Mouse (Mus musculus): ENCODE measurements at regions not wholly inside any gene's neighbourhood (a gene's known extent, or its start where the extent isn't known, plus 50 kb on each side); places are given as distances from the start of the nearest gene placed in this dataset.

- Histone ChIP-seq H3K79me2 (replicated peaks; ENCODE audit: control insufficient read depth, extremely low read depth, insufficient read depth, poor library complexity, severe bottlenecking) (no peaks in the 10 kb centered on the region), H3K4me3 (replicated peaks in 1 of 3; ENCODE audit: low read depth in 2 of 3, low read length in 2 of 3, poor library complexity in 1 of 3) (no peak overlapping the region), H3K9ac (ENCODE audit: insufficient read depth, low read depth) (no peak overlapping the region), H3K4me1 (ENCODE audit: control insufficient read depth in 1 of 2, insufficient read depth in 2 of 2) (no peaks in the 10 kb centered on the region), H3K4me2 (ENCODE audit: insufficient read depth, low read depth, poor library complexity, severe bottlenecking) (no peak overlapping the region), H3K27me3 (replicated peaks) (no peaks in the 10 kb centered on the region), H3K9me3 (replicated peaks; ENCODE audit: low read length) (peaks cover 3% of the 10 kb centered on the region), H3K27ac (ENCODE audit: insufficient read depth, low read depth) (no peak overlapping the region), H3K36me3 (replicated peaks in 1 of 2; ENCODE audit: control insufficient read depth in 1 of 2, insufficient read depth in 1 of 2, low read length in 1 of 2) (no peaks in the 10 kb centered on the region)
- no peak for TF ChIP-seq IRF4 (IDR thresholded peaks at IDR 0.05; ENCODE audit: low read depth, low read length)
- TF ChIP-seq ZC3H11A (IDR thresholded peaks at IDR 0.05; ENCODE audit: low read depth, low read length) = no peak
- TF ChIP-seq BHLHE40 (IDR thresholded peaks at IDR 0.05; ENCODE audit: low read depth, low read length) = no peak
- no peak for TF ChIP-seq SMC3 (IDR thresholded peaks at IDR 0.05; ENCODE audit: low read depth, low read length)
- DNase-seq (ENCODE audit: extremely low read depth) = no peak
- in situ Hi-C loops (cut with MboI; ENCODE audit: low pct_ligation_motif_present, low pct_unique_long_range_greater_than_20kb, low sequenced_read_pairs) (no loop called here), dilution Hi-C loops (cut with MboI; ENCODE audit: extremely low pct_ligation_motif_present, extremely low pct_unique_long_range_greater_than_20kb, low sequenced_read_pairs) (no loop called here)
Measured at GRCm38 (mm10) chr1:42755958-42756357, 60.4 kb downstream of the Pou3f3 start.

GRCm38 (mm10) chr1:42756497-42756896 is 60.9 kb downstream of the Pou3f3 start:
- Histone ChIP-seq H3K27ac (ENCODE audit: insufficient read depth, low read depth) (no peak overlapping the region), H3K4me3 (replicated peaks in 1 of 3; ENCODE audit: low read depth in 2 of 3, low read length in 2 of 3, poor library complexity in 1 of 3) (no peak overlapping the region), H3K79me2 (replicated peaks; ENCODE audit: control insufficient read depth, extremely low read depth, insufficient read depth, poor library complexity, severe bottlenecking) (no peaks in the 10 kb centered on the region), H3K4me2 (ENCODE audit: insufficient read depth, low read depth, poor library complexity, severe bottlenecking) (no peak overlapping the region), H3K27me3 (replicated peaks) (no peaks in the 10 kb centered on the region), H3K4me1 (ENCODE audit: control insufficient read depth in 1 of 2, insufficient read depth in 2 of 2) (no peaks in the 10 kb centered on the region), H3K9me3 (replicated peaks; ENCODE audit: low read length) (peaks cover 3% of the 10 kb centered on the region), H3K9ac (ENCODE audit: insufficient read depth, low read depth) (no peak overlapping the region), H3K36me3 (replicated peaks in 1 of 2; ENCODE audit: control insufficient read depth in 1 of 2, insufficient read depth in 1 of 2, low read length in 1 of 2) (no peaks in the 10 kb centered on the region)
- in situ Hi-C loops (cut with MboI; ENCODE audit: low pct_ligation_motif_present, low pct_unique_long_range_greater_than_20kb, low sequenced_read_pairs) = no loop called here
- DNase-seq (ENCODE audit: extremely low read depth) = no peak
- TF ChIP-seq ZKSCAN1 (IDR thresholded peaks at IDR 0.05; ENCODE audit: borderline replicate concordance, low read depth, low read length) = no peak
- TF ChIP-seq JUN (IDR thresholded peaks at IDR 0.05; ENCODE audit: insufficient read depth, low read depth, low read length) = no peak
- no peak for TF ChIP-seq MEF2A (IDR thresholded peaks at IDR 0.05; ENCODE audit: borderline replicate concordance, low read depth, low read length)
- TF ChIP-seq NRF1 (IDR thresholded peaks at IDR 0.05; ENCODE audit: low read depth, low read length) = no peak
- TF ChIP-seq HCFC1 (IDR thresholded peaks at IDR 0.05; ENCODE audit: low read depth, low read length) = no peak
- TF ChIP-seq TCF12 (IDR thresholded peaks at IDR 0.05; ENCODE audit: low read depth, low read length) = no peak
- no peak for TF ChIP-seq SIN3A (IDR thresholded peaks at IDR 0.05; ENCODE audit: low read length)
- dilution Hi-C loops (cut with MboI; ENCODE audit: extremely low pct_ligation_motif_present, extremely low pct_unique_long_range_greater_than_20kb, low sequenced_read_pairs) = no loop called here

- DNase-seq (ENCODE audit: extremely low read depth) = no peak
- no peak overlapping the region for H3K27ac ChIP-seq (ENCODE audit: insufficient read depth, low read depth)
- no peak overlapping the region for H3K4me2 ChIP-seq (ENCODE audit: insufficient read depth, low read depth, poor library complexity, severe bottlenecking)
- no peaks in the 10 kb centered on the region for H3K27me3 ChIP-seq (replicated peaks)
- no peaks in the 10 kb centered on the region for H3K4me1 ChIP-seq (ENCODE audit: control insufficient read depth in 1 of 2, insufficient read depth in 2 of 2)
- dilution Hi-C loops (cut with MboI; ENCODE audit: extremely low pct_ligation_motif_present, extremely low pct_unique_long_range_greater_than_20kb, low sequenced_read_pairs) = no loop called here
- TF ChIP-seq HCFC1 (IDR thresholded peaks at IDR 0.05; ENCODE audit: low read depth, low read length) (no peak), TBP (conservative IDR thresholded peaks at IDR 0.05; ENCODE audit: low read depth, low read length) (no peak), EP300 (IDR thresholded peaks at IDR 0.05; ENCODE audit: low read length) (no peak), NELFE (IDR thresholded peaks at IDR 0.05; ENCODE audit: low read depth, low read length) (no peak), BHLHE40 (IDR thresholded peaks at IDR 0.05; ENCODE audit: low read depth, low read length) (no peak), MAZ (IDR thresholded peaks at IDR 0.05; ENCODE audit: low read depth, low read length) (no peak), USF2 (conservative IDR thresholded peaks at IDR 0.05; ENCODE audit: low read depth, low read length) (no peak), CHD1 (IDR thresholded peaks at IDR 0.05; ENCODE audit: low read depth, low read length) (no peak), NRF1 (IDR thresholded peaks at IDR 0.05; ENCODE audit: low read depth, low read length) (no peak), KAT2A (IDR thresholded peaks at IDR 0.05; ENCODE audit: insufficient replicate concordance, low read length) (no peak), MYC (IDR thresholded peaks at IDR 0.05; ENCODE audit: low read depth, low read length) (no peak), ZNF384 (IDR thresholded peaks at IDR 0.05; ENCODE audit: low read depth, low read length) (no peak), PAX5 (IDR thresholded peaks at IDR 0.05; ENCODE audit: low read length) (no peak)
- no peaks in the 10 kb centered on the region for H3K79me2 ChIP-seq (replicated peaks; ENCODE audit: control insufficient read depth, extremely low read depth, insufficient read depth, poor library complexity, severe bottlenecking)
- H3K36me3 ChIP-seq (replicated peaks in 1 of 2; ENCODE audit: control insufficient read depth in 1 of 2, insufficient read depth in 1 of 2, low read length in 1 of 2) = no peaks in the 10 kb centered on the region
- H3K9ac ChIP-seq (ENCODE audit: insufficient read depth, low read depth) = no peak overlapping the region
- in situ Hi-C loops (cut with MboI; ENCODE audit: low pct_ligation_motif_present, low pct_unique_long_range_greater_than_20kb, low sequenced_read_pairs) = no loop called here
- peaks cover 3% of the 10 kb centered on the region for H3K9me3 ChIP-seq (replicated peaks; ENCODE audit: low read length)
- H3K4me3 ChIP-seq (replicated peaks in 1 of 3; ENCODE audit: low read depth in 2 of 3, low read length in 2 of 3, poor library complexity in 1 of 3) = no peak overlapping the region
Measured at GRCm38 (mm10) chr1:42763447-42763846, 67.9 kb downstream of the Pou3f3 start.

Measured in CH12.LX (cell line).